Mouse (Mus musculus) midbrain, embryonic 10.5 days (tissue): ENCODE results near the gene Mtg1. TPM values are rescaled to one million over a fixed set of nuclear protein-coding genes. Genes with fewer than 3 reads are reported as not detected.
"Not testable (repeated sequence)": the region's sequence is repeated elsewhere in the genome, so short reads cannot be mapped to it uniquely, and the experiment has no call there.

Experiments used
- DNase-seq: peaks from one replicate; pipeline ENCODE4 v3.0.0-alpha.2; 2017; ENCODE audit warnings: low spot score
- H3K27ac ChIP-seq: fragments of 300-500 bp; sonication (generic); replicated peaks from 2 replicates; pipeline ENCODE4 v1.5.1; 2016; ENCODE audit warnings: mild to moderate bottlenecking
- H3K27me3 ChIP-seq: fragments of 300-500 bp; sonication (generic); 2 replicates; pipeline ENCODE4 v1.6.1; 2016; ENCODE audit warnings: low read depth, mild to moderate bottlenecking; ENCODE audit not compliant: poor library complexity, severe bottlenecking
- H3K36me3 ChIP-seq: fragments of 300-500 bp; sonication (generic); 2 replicates; pipeline ENCODE4 v1.6.1; 2016; ENCODE audit warnings: mild to moderate bottlenecking, moderate library complexity
- H3K4me1 ChIP-seq: fragments of 300-500 bp; sonication (generic); 2 replicates; pipeline ENCODE4 v1.6.1; 2016
- H3K4me3 ChIP-seq: fragments of 300-500 bp; sonication (generic); 2 replicates; pipeline ENCODE4 v1.5.1; 2016; ENCODE audit warnings: mild to moderate bottlenecking, moderate library complexity
- H3K9me3 ChIP-seq: fragments of 300-500 bp; sonication (generic); replicated peaks from 2 replicates; pipeline ENCODE4 v1.6.1; 2016; ENCODE audit warnings: mild to moderate bottlenecking
- WGBS: fragments of 180-500 bp; shearing (Covaris S2); methylation state at CpG from one replicate; pipeline ENCODE4 v1.1.7; 2016; 5-methylcytosine and 5-hydroxymethylcytosine counted together
- polyA plus RNA-seq: library from polyadenylated mRNA; unstranded; fragments of >200 nt; fragmentation: Nextera tagmentation; extraction: Ambion mirVana; gene quantifications from 2 replicates; pipeline ENCODE4 v1.2.1, GENCODE M21; 2016

Mtg1 gene
- polyA plus RNA-seq, 1 experiment from 2014 or later, result 32.6 TPM

- Histone ChIP-seq H3K27me3 (no peaks in the 10 kb centered on the region), H3K9me3 (no peaks in the 10 kb centered on the region), H3K27ac (peak within 1 kb of the TSS; percentile 94), H3K4me3 (peak within 1 kb of the TSS; percentile 84), H3K4me1 (peaks cover 21% of the 10 kb centered on the region), H3K36me3 (peaks cover 22% of the 10 kb centered on the region)
- 5% methylated on average over 23 of the region's 23 CpGs for WGBS
- DNase-seq, result no peak
Measured at GRCm38 (mm10) chr7:140115583-140116328, 21.6 kb upstream of the Mtg1 start, which contains the start of gene Paox. TSS of gene Paox (plus strand) at chr7:140115799.

GRCm38 (mm10) chr7:140116329-140117054 lies 20.9 kb upstream of the Mtg1 start, which contains the start of gene Echs1:
TSS of gene Echs1 (minus strand) at chr7:140116476.
- H3K9me3 ChIP-seq, result no peaks in the 10 kb centered on the region
- 5% methylated on average over 28 of the region's 28 CpGs for WGBS
- peak within 1 kb of the TSS; percentile 84 for H3K4me3 ChIP-seq
- H3K27ac ChIP-seq, result peak within 1 kb of the TSS; percentile 94
- peaks cover 21% of the 10 kb centered on the region for H3K4me1 ChIP-seq
- no peaks in the 10 kb centered on the region for H3K27me3 ChIP-seq
- peak; percentile 83 for DNase-seq
- H3K36me3 ChIP-seq, result peaks cover 15% of the 10 kb centered on the region

GRCm38 (mm10) chr7:140120484-140120883 lies 16.9 kb upstream of the Mtg1 start:
- Histone ChIP-seq H3K4me1 (peaks cover 19% of the 10 kb centered on the region), H3K4me3 (no peak overlapping the region), H3K36me3 (no peaks in the 10 kb centered on the region), H3K9me3 (no peaks in the 10 kb centered on the region), H3K27me3 (no peaks in the 10 kb centered on the region), H3K27ac (no peak overlapping the region)
- WGBS, result 88% methylated on average over 2 of the region's 2 CpGs
- no peak for DNase-seq

- Histone ChIP-seq H3K4me1 (peaks cover 20% of the 10 kb centered on the region), H3K36me3 (no peaks in the 10 kb centered on the region), H3K27ac (no peak overlapping the region), H3K9me3 (no peaks in the 10 kb centered on the region), H3K4me3 (no peak overlapping the region), H3K27me3 (no peaks in the 10 kb centered on the region)
- WGBS, result 83% methylated on average over 13 of the region's 13 CpGs
- DNase-seq, result no peak
Measured at GRCm38 (mm10) chr7:140121338-140121910, 15.9 kb upstream of the Mtg1 start.

GRCm38 (mm10) chr7:140122765-140123164 lies 14.6 kb upstream of the Mtg1 start:
- WGBS, result 39% methylated on average over 4 of the region's 4 CpGs

GRCm38 (mm10) chr7:140124382-140124781 lies 13.0 kb upstream of the Mtg1 start:
- no peak overlapping the region for H3K4me3 ChIP-seq
- H3K27me3 ChIP-seq, result no peaks in the 10 kb centered on the region
- 91% methylated on average over 1 of the region's 1 CpGs for WGBS
- no peak for DNase-seq
- H3K9me3 ChIP-seq, result no peaks in the 10 kb centered on the region
- H3K36me3 ChIP-seq, result 0 out of 2 replicates have a peak, but pooled peaks cover 4% of the 10 kb centered on the region
- H3K4me1 ChIP-seq, result peaks cover 18% of the 10 kb centered on the region
- H3K27ac ChIP-seq, result no peak overlapping the region

More at GRCm38 (mm10) chr7:140122765-140123164, 14.6 kb upstream of the Mtg1 start:
- H3K36me3 ChIP-seq, result no peaks in the 10 kb centered on the region
- H3K9me3 ChIP-seq, result no peaks in the 10 kb centered on the region
- H3K27ac ChIP-seq, result no peak overlapping the region
- peaks cover 18% of the 10 kb centered on the region for H3K4me1 ChIP-seq
- no peak overlapping the region for H3K4me3 ChIP-seq
- no peaks in the 10 kb centered on the region for H3K27me3 ChIP-seq
- DNase-seq, result no peak

GRCm38 (mm10) chr7:140125278-140126021 lies 11.9 kb upstream of the Mtg1 start:
- peak overlapping the region; percentile 85 for H3K27ac ChIP-seq
- 2% methylated on average over 40 of the region's 40 CpGs for WGBS

GRCm38 (mm10) chr7:140126022-140126350 lies 11.4 kb upstream of the Mtg1 start:
- Histone ChIP-seq H3K27ac (peak overlapping the region; percentile 85), H3K4me1 (peaks cover 18% of the 10 kb centered on the region), H3K36me3 (peaks cover 17% of the 10 kb centered on the region), H3K4me3 (peak overlapping the region; percentile 71), H3K27me3 (no peaks in the 10 kb centered on the region), H3K9me3 (no peaks in the 10 kb centered on the region)
- 10% methylated on average over 5 of the region's 5 CpGs for WGBS
- DNase-seq, result no peak

More at GRCm38 (mm10) chr7:140125278-140126021, 11.9 kb upstream of the Mtg1 start:
- peaks cover 13% of the 10 kb centered on the region for H3K36me3 ChIP-seq
- peak; percentile 95 for DNase-seq
- peaks cover 18% of the 10 kb centered on the region for H3K4me1 ChIP-seq
- H3K27me3 ChIP-seq, result no peaks in the 10 kb centered on the region
- H3K4me3 ChIP-seq, result peak overlapping the region; percentile 71
- no peaks in the 10 kb centered on the region for H3K9me3 ChIP-seq

GRCm38 (mm10) chr7:140126934-140127333 lies 10.4 kb upstream of the Mtg1 start:
- Histone ChIP-seq H3K9me3 (no peaks in the 10 kb centered on the region), H3K36me3 (peaks cover 17% of the 10 kb centered on the region), H3K4me1 (peaks cover 18% of the 10 kb centered on the region), H3K27ac (no peak overlapping the region), H3K4me3 (0 out of 2 replicates have a peak overlapping the region, but pooled peaks have one; percentile 21), H3K27me3 (no peaks in the 10 kb centered on the region)
- WGBS, result 84% methylated on average over 3 of the region's 3 CpGs
- no peak for DNase-seq

- H3K27ac ChIP-seq, result no peak overlapping the region
- no peak for DNase-seq
- peaks cover 18% of the 10 kb centered on the region for H3K4me1 ChIP-seq
- no peak overlapping the region for H3K4me3 ChIP-seq
- 92% methylated on average over 2 of the region's 2 CpGs for WGBS
- H3K36me3 ChIP-seq, result peaks cover 17% of the 10 kb centered on the region
- no peaks in the 10 kb centered on the region for H3K27me3 ChIP-seq
- no peaks in the 10 kb centered on the region for H3K9me3 ChIP-seq
Measured at GRCm38 (mm10) chr7:140127911-140128310, 9.5 kb upstream of the Mtg1 start.

- peaks cover 17% of the 10 kb centered on the region for H3K36me3 ChIP-seq
- not testable (repeated sequence) for H3K27ac ChIP-seq, H3K4me3 ChIP-seq, H3K27me3 ChIP-seq, DNase-seq, H3K4me1 ChIP-seq, H3K9me3 ChIP-seq
- WGBS, result 93% methylated on average over 7 of the region's 7 CpGs
Measured at GRCm38 (mm10) chr7:140132184-140132583, 5.2 kb upstream of the Mtg1 start.

GRCm38 (mm10) chr7:140134033-140134432 lies 3.3 kb upstream of the Mtg1 start:
- H3K27me3 ChIP-seq, H3K9me3 ChIP-seq, H3K4me3 ChIP-seq, H3K27ac ChIP-seq, DNase-seq: not testable (repeated sequence)
- peaks cover 15% of the 10 kb centered on the region for H3K4me1 ChIP-seq
- H3K36me3 ChIP-seq, result peaks cover 17% of the 10 kb centered on the region
- 94% methylated on average over 7 of the region's 7 CpGs for WGBS
